Mouse (Mus musculus) E14TG2a.4 (cell line): ENCODE results near the gene Myo5c.
A peak's percentile ranks its signal among the peaks of the same experiment; 100 is the strongest.

Experiments used
- H3K27me3 ChIP-seq: 2 replicates; pipeline ENCODE4 v1.6.1; 2014; ENCODE audit warnings: low read length, control low read depth; ENCODE audit not compliant: insufficient read depth
- H3K36me3 ChIP-seq: 2 replicates; pipeline ENCODE4 v1.6.1; 2014; ENCODE audit warnings: low read length, control low read depth; ENCODE audit not compliant: insufficient read depth
- H3K4me1 ChIP-seq: replicated peaks from 2 replicates; pipeline ENCODE4 v1.6.1; 2014; ENCODE audit warnings: low read depth, low read length, control low read depth
- H3K4me3 ChIP-seq: replicated peaks from 2 replicates; pipeline ENCODE4 v1.5.1; 2014; ENCODE audit warnings: mild to moderate bottlenecking, low read length
- H3K9me3 ChIP-seq: 2 replicates; pipeline ENCODE4 v1.6.1; 2014; ENCODE audit warnings: low read length, control low read depth
- CTCF ChIP-seq: conservative IDR thresholded peaks from 2 replicates; pipeline ENCODE4 v1.5.1; 2014; ENCODE audit warnings: low read length
- NANOG ChIP-seq: IDR thresholded peaks from 2 replicates; pipeline ENCODE4 v1.6.1; 2014; ENCODE audit warnings: borderline replicate concordance, low read length, mixed read lengths
- POU5F1 ChIP-seq: IDR thresholded peaks from 2 replicates; pipeline ENCODE4 v1.6.1; 2014; ENCODE audit warnings: low read length, borderline replicate concordance

Myo5c gene

DNA sequence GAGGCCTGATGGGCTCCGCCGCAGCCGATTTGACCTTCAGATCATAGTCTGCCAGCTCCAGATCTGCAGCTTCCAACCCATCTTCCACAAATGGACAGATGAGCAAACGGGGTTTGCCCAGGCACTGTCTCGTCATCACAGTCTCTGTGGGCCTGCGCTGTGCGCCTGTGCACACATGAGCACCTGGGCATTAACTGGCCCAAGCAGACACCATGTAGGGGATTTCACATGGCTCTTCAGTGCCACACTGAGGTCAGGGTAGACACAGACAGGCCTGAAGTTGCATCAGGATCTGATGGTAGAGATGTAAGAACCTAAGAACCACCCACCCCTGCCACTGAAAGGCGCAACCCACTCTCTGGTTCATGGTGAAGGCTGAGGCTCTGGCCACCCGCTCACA, 43.2 kb downstream of the Myo5c start:
- Histone ChIP-seq H3K9me3 (no peaks in the 10 kb centered on the region), H3K36me3 (no peaks in the 10 kb centered on the region), H3K27me3 (no peaks in the 10 kb centered on the region), H3K4me1 (peaks cover 41% of the 10 kb centered on the region), H3K4me3 (peak overlapping the region; percentile 65)
- TF ChIP-seq POU5F1 = no peak
- no peak for TF ChIP-seq CTCF
- no peak for TF ChIP-seq NANOG

DNA sequence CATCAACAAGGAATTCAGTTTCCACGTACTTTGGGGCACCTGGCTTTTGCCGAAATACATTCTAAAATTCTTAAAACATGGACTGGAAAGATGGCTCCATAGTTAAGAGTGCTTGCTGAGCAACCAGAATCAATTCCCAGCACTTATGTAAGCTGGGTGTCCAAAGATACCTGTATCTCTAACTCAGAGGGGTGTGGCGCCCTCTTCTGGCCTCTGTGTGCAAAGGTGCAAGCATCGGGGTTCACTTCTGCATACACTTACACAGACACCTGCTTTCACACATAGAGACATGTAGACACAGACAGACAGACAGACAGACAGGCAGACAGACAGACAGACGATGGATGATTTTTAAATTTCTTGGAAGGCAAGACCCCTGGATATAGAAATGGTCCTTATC, 49.0 kb downstream of the Myo5c start:
- Histone ChIP-seq H3K9me3 (no peaks in the 10 kb centered on the region), H3K4me3 (no peak overlapping the region), H3K4me1 (peaks cover 16% of the 10 kb centered on the region), H3K36me3 (no peaks in the 10 kb centered on the region), H3K27me3 (peaks cover 7% of the 10 kb centered on the region)
- no peak for TF ChIP-seq POU5F1
- TF ChIP-seq NANOG = no peak
- TF ChIP-seq CTCF = peak; percentile 59

DNA sequence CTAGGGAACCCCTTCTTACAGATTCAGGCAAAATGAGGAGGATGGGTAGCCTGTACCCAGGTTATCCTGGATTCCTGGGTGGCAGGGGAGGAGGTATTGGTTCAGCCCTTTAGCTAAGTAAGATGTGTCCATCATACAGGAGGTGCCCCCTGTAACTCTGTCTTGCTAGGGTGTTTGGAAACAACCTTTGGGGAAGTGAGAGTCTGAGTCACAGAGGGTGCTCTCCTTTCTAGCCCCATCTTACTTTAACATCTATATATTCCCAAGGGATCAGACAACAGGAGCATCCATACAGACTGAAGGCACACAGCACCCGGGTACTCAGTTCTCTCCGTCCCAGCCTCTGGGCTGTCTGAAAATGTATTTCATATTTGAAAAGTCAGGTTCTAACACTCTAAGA, 50.4 kb downstream of the Myo5c start:
- peaks cover 7% of the 10 kb centered on the region for H3K27me3 ChIP-seq
- H3K9me3 ChIP-seq = no peaks in the 10 kb centered on the region
- H3K4me3 ChIP-seq = no peak overlapping the region
- TF ChIP-seq CTCF = no peak
- no peak for TF ChIP-seq POU5F1
- TF ChIP-seq NANOG = no peak
- H3K36me3 ChIP-seq = no peaks in the 10 kb centered on the region
- H3K4me1 ChIP-seq = peaks cover 12% of the 10 kb centered on the region

DNA sequence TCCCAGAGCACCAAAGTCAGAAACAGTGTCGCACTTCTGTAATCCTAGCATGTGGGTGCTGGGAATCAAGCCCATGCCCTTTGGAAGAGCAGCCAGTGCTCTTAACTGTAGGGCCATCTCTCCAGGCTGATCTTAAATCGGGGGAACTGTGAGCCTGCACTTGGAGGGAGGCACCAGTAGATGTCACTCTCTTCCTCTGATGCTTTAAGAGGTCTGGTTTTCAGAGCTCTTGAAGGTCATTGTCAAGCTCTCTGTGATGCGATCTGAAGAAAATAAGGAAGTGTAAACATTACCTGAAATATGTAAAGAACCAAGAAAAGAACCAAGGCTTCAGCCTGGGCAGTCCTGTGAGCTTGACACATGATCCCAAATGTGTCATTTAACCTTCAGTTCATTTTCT, 51.0 kb downstream of the Myo5c start:
- peaks cover 7% of the 10 kb centered on the region for H3K27me3 ChIP-seq
- H3K9me3 ChIP-seq = no peaks in the 10 kb centered on the region
- TF ChIP-seq CTCF (peak; percentile 86), POU5F1 (no peak), NANOG (no peak)
- no peak overlapping the region for H3K4me3 ChIP-seq
- no peaks in the 10 kb centered on the region for H3K36me3 ChIP-seq
- H3K4me1 ChIP-seq = peaks cover 18% of the 10 kb centered on the region

DNA sequence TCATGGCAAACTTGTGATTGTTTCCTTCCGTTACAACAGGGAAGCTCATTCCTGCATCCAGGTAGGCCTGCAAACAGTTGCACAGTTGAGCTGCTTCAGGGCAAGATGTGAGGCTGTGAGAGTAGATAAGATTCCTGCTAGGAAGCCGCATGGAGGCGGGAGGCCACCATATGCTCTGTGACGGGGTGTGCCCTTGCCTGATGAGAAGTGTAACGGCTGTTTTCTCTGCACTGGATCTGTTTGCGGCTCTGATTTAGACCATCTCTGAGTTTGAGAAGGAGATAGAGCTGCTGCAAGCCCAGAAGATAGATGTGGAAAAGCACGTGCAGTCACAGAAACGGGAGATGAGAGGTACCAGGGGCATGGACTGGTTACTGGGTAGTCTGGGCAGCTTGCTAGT, 51.8 kb downstream of the Myo5c start:
- H3K4me1 ChIP-seq = peaks cover 20% of the 10 kb centered on the region
- TF ChIP-seq POU5F1 (no peak), NANOG (no peak), CTCF (no peak)

DNA sequence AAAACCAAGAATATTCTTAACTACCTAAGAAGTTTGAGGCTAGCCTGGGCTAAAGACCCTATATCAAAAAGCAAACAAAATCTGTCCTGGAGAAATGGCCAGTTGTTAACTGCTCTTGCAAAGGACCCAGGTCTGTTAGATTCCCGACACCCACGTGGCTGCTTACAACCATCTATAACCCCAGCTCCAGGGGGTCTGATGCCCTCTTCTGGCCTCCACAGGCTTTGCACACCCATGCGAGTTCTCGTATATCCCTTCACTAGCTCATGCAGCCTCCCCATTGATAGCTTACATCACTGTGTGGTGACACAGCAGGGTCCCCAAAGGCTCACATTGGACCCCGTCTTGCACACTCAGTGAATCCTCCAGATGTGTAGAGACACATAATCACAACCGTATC, 53.5 kb downstream of the Myo5c start:
- H3K36me3 ChIP-seq = no peaks in the 10 kb centered on the region
- peaks cover 29% of the 10 kb centered on the region for H3K4me1 ChIP-seq
- H3K9me3 ChIP-seq = no peaks in the 10 kb centered on the region
- 0 out of 2 replicates have a peak, but pooled peaks have one; percentile 4 for TF ChIP-seq CTCF
- no peak for TF ChIP-seq POU5F1
- H3K27me3 ChIP-seq = peaks cover 7% of the 10 kb centered on the region
- H3K4me3 ChIP-seq = no peak overlapping the region

More for the DNA sequence above, 51.8 kb downstream of the Myo5c start:
- peaks cover 7% of the 10 kb centered on the region for H3K27me3 ChIP-seq
- no peak overlapping the region for H3K4me3 ChIP-seq
- H3K9me3 ChIP-seq = no peaks in the 10 kb centered on the region
- H3K36me3 ChIP-seq = no peaks in the 10 kb centered on the region

DNA sequence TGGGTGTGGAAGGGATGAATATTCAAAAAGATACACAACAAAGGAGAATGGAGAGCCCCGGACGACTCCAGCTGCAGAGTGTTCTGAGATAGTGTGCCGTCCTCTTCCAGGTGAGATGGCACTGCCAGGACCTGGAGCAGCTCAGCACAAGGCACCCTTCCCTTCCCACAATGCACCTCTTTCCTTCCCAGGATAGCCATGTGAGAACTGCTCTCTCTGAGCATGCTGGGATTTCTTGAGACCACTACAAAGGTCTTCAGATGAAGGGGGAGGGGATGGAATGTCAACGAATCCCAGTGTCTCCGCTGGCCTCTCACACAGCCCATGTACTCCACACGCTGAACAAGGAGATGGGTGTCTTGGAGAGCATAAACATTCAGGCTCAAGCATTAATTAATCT, 55.8 kb downstream of the Myo5c start:
- Histone ChIP-seq H3K36me3 (no peaks in the 10 kb centered on the region), H3K27me3 (peaks cover 4% of the 10 kb centered on the region; the same call in 1 of the 2 replicates), H3K9me3 (no peaks in the 10 kb centered on the region), H3K4me3 (0 out of 2 replicates have a peak overlapping the region, but pooled peaks have one; percentile 3), H3K4me1 (peaks cover 29% of the 10 kb centered on the region)
- no peak for TF ChIP-seq CTCF

DNA sequence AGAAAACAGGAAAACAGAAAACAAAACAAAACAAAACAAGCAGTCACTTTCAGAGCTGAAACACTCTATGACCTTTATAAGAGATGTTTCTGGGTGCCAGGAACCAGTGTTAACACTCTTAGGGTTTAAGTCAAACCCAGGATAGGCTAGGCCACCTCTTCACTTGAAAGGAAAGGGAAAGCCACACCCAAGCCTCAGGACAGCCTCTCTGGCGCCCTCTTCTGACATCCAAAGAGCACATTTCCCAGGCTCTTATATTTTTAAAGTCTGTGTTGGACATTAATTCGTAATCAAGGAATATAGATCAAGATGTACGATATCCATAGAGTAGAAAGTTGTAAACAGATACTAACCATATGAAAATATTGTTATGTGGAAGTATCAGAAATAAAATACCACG, 57.7 kb downstream of the Myo5c start:
- TF ChIP-seq POU5F1 (no peak), CTCF (peak; percentile 82), NANOG (no peak)
- Histone ChIP-seq H3K36me3 (no peaks in the 10 kb centered on the region), H3K27me3 (peaks cover 4% of the 10 kb centered on the region; the same call in 1 of the 2 replicates), H3K4me1 (peaks cover 33% of the 10 kb centered on the region), H3K9me3 (no peaks in the 10 kb centered on the region), H3K4me3 (no peak overlapping the region)

DNA sequence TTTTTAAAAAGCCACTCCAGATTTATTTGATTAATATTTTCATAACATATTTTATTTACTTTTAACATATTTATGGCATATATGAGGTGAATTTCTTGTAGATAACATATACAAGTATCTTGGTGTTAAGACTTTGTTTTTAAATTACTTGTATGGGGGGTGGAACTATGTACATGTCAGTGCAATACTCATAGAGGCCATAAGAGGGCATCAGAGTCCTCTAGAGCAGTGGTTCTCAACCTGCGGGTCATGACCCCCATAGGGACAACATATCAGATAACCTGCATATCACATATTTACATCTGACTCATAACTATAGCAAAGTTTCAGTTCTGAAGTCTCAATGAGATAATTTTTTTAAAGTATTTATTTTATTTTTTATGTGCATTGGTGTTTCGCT, 67.5 kb downstream of the Myo5c start:
- Histone ChIP-seq H3K9me3 (no peaks in the 10 kb centered on the region), H3K36me3 (0 out of 2 replicates have a peak, but pooled peaks cover 3% of the 10 kb centered on the region), H3K4me1 (peaks cover 21% of the 10 kb centered on the region), H3K27me3 (peaks cover 3% of the 10 kb centered on the region; the same call in 1 of the 2 replicates), H3K4me3 (no peak overlapping the region)
- TF ChIP-seq CTCF (peak; percentile 81), POU5F1 (no peak), NANOG (no peak)
